Mouse (Mus musculus): ENCODE measurements around the gene Rcl1. TPM values are rescaled to one million over a fixed set of nuclear protein-coding genes. Genes with fewer than 3 reads are reported as not detected.

Gene Rcl1
- total and polyA plus RNA-seq, 3 experiments = 63.4 to 126 (median 109) TPM

GRCm38 (mm10) chr19:29157678-29158466, 56.7 kb downstream of the Rcl1 start:
- H3K4me2 ChIP-seq (ENCODE audit: insufficient read depth, low read depth, poor library complexity, severe bottlenecking) = no peak overlapping the region
- H3K4me3 ChIP-seq (replicated peaks in 1 of 3; ENCODE audit: low read depth in 2 of 3, low read length in 2 of 3, poor library complexity in 1 of 3) = no peak overlapping the region
- H3K27ac ChIP-seq (ENCODE audit: insufficient read depth, low read depth) = no peak overlapping the region
- TF ChIP-seq JUND (conservative IDR thresholded peaks at IDR 0.05; ENCODE audit: low read depth, low read length) (no peak), ETS1 (conservative IDR thresholded peaks at IDR 0.05; ENCODE audit: low read depth, low read length) (no peak), CHD2 (IDR thresholded peaks at IDR 0.05; ENCODE audit: low read length) (no peak), RAD21 (IDR thresholded peaks at IDR 0.05; ENCODE audit: low read depth, low read length) (no peak), MYC (IDR thresholded peaks at IDR 0.05; ENCODE audit: low read depth, low read length) (no peak), RCOR1 (conservative IDR thresholded peaks at IDR 0.05; ENCODE audit: low read depth, low read length) (no peak)
- in situ Hi-C loops (cut with MboI; ENCODE audit: low pct_ligation_motif_present, low pct_unique_long_range_greater_than_20kb, low sequenced_read_pairs) = no loop called here
- H3K4me1 ChIP-seq (ENCODE audit: control insufficient read depth in 1 of 2, insufficient read depth in 2 of 2) = no peaks in the 10 kb centered on the region
- no peak overlapping the region for H3K9ac ChIP-seq (ENCODE audit: insufficient read depth, low read depth)
- H3K9me3 ChIP-seq (replicated peaks; ENCODE audit: low read length) = no peaks in the 10 kb centered on the region
- H3K27me3 ChIP-seq (replicated peaks) = no peaks in the 10 kb centered on the region
- dilution Hi-C loops (cut with MboI; ENCODE audit: extremely low pct_ligation_motif_present, extremely low pct_unique_long_range_greater_than_20kb, low sequenced_read_pairs) = no loop called here
- DNase-seq (ENCODE audit: extremely low read depth) = no peak
- H3K79me2 ChIP-seq (replicated peaks; ENCODE audit: control insufficient read depth, extremely low read depth, insufficient read depth, poor library complexity, severe bottlenecking) = no peaks in the 10 kb centered on the region
- H3K36me3 ChIP-seq (replicated peaks in 1 of 2; ENCODE audit: control insufficient read depth in 1 of 2, insufficient read depth in 1 of 2, low read length in 1 of 2) = no peaks in the 10 kb centered on the region

GRCm38 (mm10) chr19:29158486-29158885, 57.3 kb downstream of the Rcl1 start:
- Histone ChIP-seq H3K36me3 (replicated peaks in 1 of 2; ENCODE audit: control insufficient read depth in 1 of 2, insufficient read depth in 1 of 2, low read length in 1 of 2) (no peaks in the 10 kb centered on the region), H3K4me1 (ENCODE audit: control insufficient read depth in 1 of 2, insufficient read depth in 2 of 2) (no peaks in the 10 kb centered on the region), H3K27me3 (replicated peaks) (no peaks in the 10 kb centered on the region), H3K9me3 (replicated peaks; ENCODE audit: low read length) (no peaks in the 10 kb centered on the region), H3K4me3 (replicated peaks in 1 of 3; ENCODE audit: low read depth in 2 of 3, low read length in 2 of 3, poor library complexity in 1 of 3) (no peak overlapping the region), H3K4me2 (ENCODE audit: insufficient read depth, low read depth, poor library complexity, severe bottlenecking) (no peak overlapping the region), H3K27ac (ENCODE audit: insufficient read depth, low read depth) (no peak overlapping the region), H3K9ac (ENCODE audit: insufficient read depth, low read depth) (no peak overlapping the region), H3K79me2 (replicated peaks; ENCODE audit: control insufficient read depth, extremely low read depth, insufficient read depth, poor library complexity, severe bottlenecking) (no peaks in the 10 kb centered on the region)
- TF ChIP-seq ZKSCAN1 (IDR thresholded peaks at IDR 0.05; ENCODE audit: borderline replicate concordance, low read depth, low read length) (no peak), TBP (conservative IDR thresholded peaks at IDR 0.05; ENCODE audit: low read depth, low read length) (no peak), ZNF384 (IDR thresholded peaks at IDR 0.05; ENCODE audit: low read depth, low read length) (no peak), USF2 (conservative IDR thresholded peaks at IDR 0.05; ENCODE audit: low read depth, low read length) (no peak), MAX (IDR thresholded peaks at IDR 0.05; ENCODE audit: low read length) (no peak), E2F4 (IDR thresholded peaks at IDR 0.05; ENCODE audit: insufficient replicate concordance, low read depth, low read length) (no peak), NELFE (IDR thresholded peaks at IDR 0.05; ENCODE audit: low read depth, low read length) (no peak), RAD21 (IDR thresholded peaks at IDR 0.05; ENCODE audit: low read depth, low read length) (no peak), JUND (conservative IDR thresholded peaks at IDR 0.05; ENCODE audit: low read depth, low read length) (no peak), IRF4 (IDR thresholded peaks at IDR 0.05; ENCODE audit: low read depth, low read length) (no peak), POLR2AphosphoS2 (IDR thresholded peaks at IDR 0.05; ENCODE audit: low read depth, low read length) (no peak), GABPA (IDR thresholded peaks at IDR 0.05; ENCODE audit: insufficient replicate concordance, low read depth, low read length) (no peak), MAFK (IDR thresholded peaks at IDR 0.05; ENCODE audit: insufficient replicate concordance, low read length) (no peak), ZMIZ1 (IDR thresholded peaks at IDR 0.05; ENCODE audit: low read depth, low read length) (no peak), CHD2 (IDR thresholded peaks at IDR 0.05; ENCODE audit: low read length) (no peak), MEF2A (IDR thresholded peaks at IDR 0.05; ENCODE audit: borderline replicate concordance, low read depth, low read length) (no peak)
- in situ Hi-C loops (cut with MboI; ENCODE audit: low pct_ligation_motif_present, low pct_unique_long_range_greater_than_20kb, low sequenced_read_pairs) = no loop called here
- dilution Hi-C loops (cut with MboI; ENCODE audit: extremely low pct_ligation_motif_present, extremely low pct_unique_long_range_greater_than_20kb, low sequenced_read_pairs) = no loop called here
- no peak for DNase-seq (ENCODE audit: extremely low read depth)

All from CH12.LX (cell line).